Mouse (Mus musculus): Measurements from ENCODE around the gene Spice1. TPM values are rescaled to one million over a fixed set of nuclear protein-coding genes. Genes with fewer than 3 reads are reported as not detected.

The Spice1 gene
- polyA plus RNA-seq, 1 experiment = 14.9 TPM

DNA sequence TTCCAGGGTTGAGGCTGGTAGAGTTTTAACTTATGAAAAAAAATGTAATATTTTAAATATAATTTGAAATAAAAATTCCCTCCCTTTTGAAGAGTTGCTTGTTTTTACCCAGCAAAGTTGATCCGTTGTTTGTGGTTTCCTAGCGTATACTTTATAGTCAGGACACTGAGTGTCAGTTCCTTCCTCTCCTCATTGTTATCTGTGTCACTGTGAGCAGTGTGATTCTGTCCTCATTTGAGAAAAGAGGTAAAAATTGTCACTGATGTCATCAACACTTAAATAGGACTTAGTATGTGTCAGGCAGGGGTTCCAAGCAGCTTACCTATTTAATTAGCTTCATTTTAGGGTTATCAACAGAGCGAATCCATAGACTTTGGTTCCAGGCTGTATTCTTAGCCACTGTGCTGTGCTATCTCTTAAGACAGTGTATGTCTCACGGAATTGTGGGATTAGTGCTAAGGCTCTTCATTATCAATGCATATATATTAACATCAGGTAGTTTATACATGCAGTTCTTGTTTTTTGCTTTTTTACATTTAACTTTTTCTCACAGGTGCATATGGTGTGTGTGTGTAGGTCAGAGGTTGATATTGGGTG lies 3.0 kb downstream of the Spice1 start:
- H3K4me3 ChIP-seq (replicated peaks; ENCODE audit: insufficient read depth, low read depth, low read length) = no peak overlapping the region
- H3K27me3 ChIP-seq (ENCODE audit: control insufficient read depth, insufficient read depth, low read length) = no peaks in the 10 kb centered on the region
- TF ChIP-seq CTCF (IDR thresholded peaks at IDR 0.05; ENCODE audit: borderline replicate concordance, insufficient read depth, low read depth, low read length) (no peak), POLR2A (IDR thresholded peaks at IDR 0.05; ENCODE audit: borderline replicate concordance, insufficient read depth, low read length) (no peak)
- no peak for DNase-seq
- H3K4me1 ChIP-seq (ENCODE audit: control insufficient read depth, insufficient read depth, low read length) = no peaks in the 10 kb centered on the region; the same call in 1 of the 2 replicates
- 92% methylated on average over 4 of the region's 4 CpGs for WGBS
- H3K27ac ChIP-seq (ENCODE audit: insufficient read depth, low read length) = no peak overlapping the region

DNA sequence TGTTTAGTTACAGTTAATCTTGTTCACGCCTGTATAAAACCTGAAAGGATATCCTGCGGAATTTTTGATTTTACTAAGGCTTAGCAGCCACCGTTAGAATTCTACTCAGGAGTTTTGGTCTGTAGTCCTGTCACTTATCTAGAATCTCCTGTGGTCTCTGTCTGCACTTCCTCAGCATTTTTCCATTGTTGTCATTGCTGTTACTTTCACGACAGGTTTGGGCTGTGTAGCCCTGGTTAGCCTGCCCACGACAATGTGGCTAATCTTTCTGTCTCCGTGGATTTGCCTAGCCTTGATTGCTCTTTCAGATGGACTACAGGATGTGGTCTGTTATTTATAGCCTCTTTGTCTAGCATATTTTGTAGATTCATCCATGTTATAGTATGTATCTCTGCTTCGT lies 9.4 kb downstream of the Spice1 start:
- TF ChIP-seq CTCF (IDR thresholded peaks at IDR 0.05; ENCODE audit: borderline replicate concordance, insufficient read depth, low read depth, low read length) (no peak), POLR2A (IDR thresholded peaks at IDR 0.05; ENCODE audit: borderline replicate concordance, insufficient read depth, low read length) (no peak)
- DNase-seq = no peak
- no peaks in the 10 kb centered on the region for H3K4me1 ChIP-seq (ENCODE audit: control insufficient read depth, insufficient read depth, low read length)
- 90% methylated on average over 7 of the region's 7 CpGs for WGBS
- H3K4me3 ChIP-seq (replicated peaks; ENCODE audit: insufficient read depth, low read depth, low read length) = no peak overlapping the region
- no peak overlapping the region for H3K27ac ChIP-seq (ENCODE audit: insufficient read depth, low read length)
- H3K27me3 ChIP-seq (ENCODE audit: control insufficient read depth, insufficient read depth, low read length) = no peaks in the 10 kb centered on the region

DNA sequence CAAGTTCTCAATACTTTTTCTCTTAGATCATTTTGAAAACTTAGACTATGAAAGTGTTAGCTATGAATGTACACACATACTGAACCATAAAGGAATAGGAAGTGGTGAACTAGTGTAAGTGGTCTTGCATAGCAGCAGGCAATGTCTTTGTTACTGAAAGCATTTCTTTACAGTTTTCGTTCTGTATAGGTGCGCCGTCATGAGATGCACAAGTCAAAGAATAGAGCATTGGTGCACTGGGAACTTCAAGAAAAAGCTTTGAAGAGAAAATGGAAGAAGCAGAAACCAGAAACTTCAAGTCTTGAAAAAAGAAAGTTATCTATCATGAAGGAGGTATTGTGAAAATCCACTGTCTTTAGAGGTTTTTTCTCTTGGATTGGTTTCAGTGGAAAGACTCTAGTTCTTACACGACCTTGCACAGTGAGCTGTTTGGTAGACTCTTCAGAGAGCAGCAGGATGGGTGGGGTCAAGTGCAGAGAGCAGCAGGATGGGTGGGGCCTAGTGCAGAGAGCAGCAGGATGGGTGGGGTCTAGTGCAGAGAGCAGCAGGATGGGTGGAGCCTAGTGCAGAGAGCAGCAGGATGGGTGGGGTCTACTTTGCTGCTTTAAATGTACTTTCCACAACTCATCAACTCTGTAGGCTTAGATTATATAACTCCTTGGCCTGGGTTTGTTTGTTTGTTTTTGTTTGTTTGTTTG lies 10.8 kb downstream of the Spice1 start:
- H3K27ac ChIP-seq (ENCODE audit: insufficient read depth, low read length) = no peak overlapping the region
- WGBS = 74% methylated on average over 4 of the region's 4 CpGs
- no peaks in the 10 kb centered on the region for H3K4me1 ChIP-seq (ENCODE audit: control insufficient read depth, insufficient read depth, low read length)
- no peak overlapping the region for H3K4me3 ChIP-seq (replicated peaks; ENCODE audit: insufficient read depth, low read depth, low read length)
- DNase-seq = no peak
- no peaks in the 10 kb centered on the region for H3K27me3 ChIP-seq (ENCODE audit: control insufficient read depth, insufficient read depth, low read length)
- TF ChIP-seq POLR2A (IDR thresholded peaks at IDR 0.05; ENCODE audit: borderline replicate concordance, insufficient read depth, low read length) = no peak
- no peak for TF ChIP-seq CTCF (IDR thresholded peaks at IDR 0.05; ENCODE audit: borderline replicate concordance, insufficient read depth, low read depth, low read length)

DNA sequence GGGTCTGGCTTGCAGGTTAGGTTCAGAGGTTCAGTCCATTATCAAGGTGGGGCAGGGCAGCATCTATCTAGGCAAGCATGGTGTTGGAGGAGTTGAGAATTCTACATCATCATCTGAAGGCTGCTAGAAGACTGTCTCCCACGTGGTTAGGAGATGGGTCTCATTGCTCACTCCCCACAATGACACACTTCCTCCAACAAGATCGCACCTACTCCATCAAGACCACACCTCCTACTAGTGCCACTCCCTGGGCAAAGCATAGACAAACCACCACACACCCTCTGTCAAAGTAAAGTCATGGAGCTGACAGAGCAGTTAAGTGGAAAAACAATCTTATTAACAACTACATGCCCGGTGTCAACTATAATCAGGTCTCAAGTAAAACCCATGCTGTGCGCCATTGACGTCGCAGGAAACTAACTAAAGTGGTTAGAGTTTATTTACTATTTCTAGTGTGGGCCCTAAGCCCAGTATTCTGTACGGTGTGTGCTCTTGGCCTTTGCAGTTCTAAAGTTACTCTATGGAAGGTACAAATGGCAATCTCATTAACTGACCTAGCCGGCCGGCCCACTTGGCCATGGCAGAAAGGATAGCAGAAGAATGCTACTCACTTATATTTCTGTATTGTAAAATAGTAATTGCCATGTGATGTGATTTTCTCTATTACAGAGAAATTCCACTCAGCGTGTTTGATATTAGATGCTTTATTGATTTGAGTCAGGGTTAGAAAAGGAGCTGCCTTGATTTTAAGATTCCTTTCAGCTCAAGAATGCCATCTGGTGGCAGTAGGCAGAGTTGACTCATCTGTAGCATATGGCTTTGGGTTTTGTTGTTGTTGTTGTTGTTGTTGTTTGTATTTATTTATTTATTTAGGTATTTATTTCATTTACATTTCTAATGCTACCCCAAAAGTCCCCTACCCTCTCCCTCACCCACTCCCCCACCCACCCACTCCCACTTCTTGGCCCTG lies 15.3 kb downstream of the Spice1 start:
- Histone ChIP-seq H3K27me3 (ENCODE audit: control insufficient read depth, insufficient read depth, low read length) (no peaks in the 10 kb centered on the region), H3K27ac (ENCODE audit: insufficient read depth, low read length) (no peak overlapping the region), H3K4me3 (replicated peaks; ENCODE audit: insufficient read depth, low read depth, low read length) (no peak overlapping the region), H3K4me1 (ENCODE audit: control insufficient read depth, insufficient read depth, low read length) (no peaks in the 10 kb centered on the region)
- TF ChIP-seq POLR2A (IDR thresholded peaks at IDR 0.05; ENCODE audit: borderline replicate concordance, insufficient read depth, low read length) = no peak
- peak; percentile 50; the same call in 1 of the 2 replicates for TF ChIP-seq CTCF (IDR thresholded peaks at IDR 0.05; ENCODE audit: borderline replicate concordance, insufficient read depth, low read depth, low read length)
- 77% methylated on average over 10 of the region's 10 CpGs for WGBS
- peak; percentile 46 to 51 for DNase-seq

DNA sequence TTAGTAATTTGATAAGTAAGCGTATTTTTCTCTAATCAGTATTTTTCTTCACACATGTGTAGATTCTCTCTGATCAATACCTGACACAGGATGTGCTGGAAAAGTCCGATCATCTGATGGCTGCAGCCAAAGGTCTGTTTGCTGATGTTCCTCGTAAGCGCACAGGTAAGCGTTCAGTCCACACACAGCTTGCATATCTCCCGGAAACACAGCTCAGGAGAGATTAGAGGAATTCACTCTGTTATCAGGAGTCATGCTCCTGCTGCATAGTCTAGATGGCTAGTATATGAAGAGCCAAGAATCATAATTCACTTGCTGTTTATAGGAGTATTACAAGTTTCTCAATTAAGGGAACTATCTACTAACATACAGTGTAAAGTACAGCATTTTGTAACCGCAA lies 18.6 kb downstream of the Spice1 start:
- H3K4me3 ChIP-seq (replicated peaks; ENCODE audit: insufficient read depth, low read depth, low read length) = no peak overlapping the region
- no peak for DNase-seq
- no peaks in the 10 kb centered on the region for H3K27me3 ChIP-seq (ENCODE audit: control insufficient read depth, insufficient read depth, low read length)
- H3K27ac ChIP-seq (ENCODE audit: insufficient read depth, low read length) = no peak overlapping the region
- TF ChIP-seq CTCF (IDR thresholded peaks at IDR 0.05; ENCODE audit: borderline replicate concordance, insufficient read depth, low read depth, low read length) (no peak), POLR2A (IDR thresholded peaks at IDR 0.05; ENCODE audit: borderline replicate concordance, insufficient read depth, low read length) (no peak)
- 97% methylated on average over 7 of the region's 7 CpGs for WGBS
- H3K4me1 ChIP-seq (ENCODE audit: control insufficient read depth, insufficient read depth, low read length) = no peaks in the 10 kb centered on the region

- Histone ChIP-seq H3K4me1 (ENCODE audit: control insufficient read depth, insufficient read depth, low read length) (no peaks in the 10 kb centered on the region), H3K4me3 (replicated peaks; ENCODE audit: insufficient read depth, low read depth, low read length) (no peak overlapping the region), H3K27me3 (ENCODE audit: control insufficient read depth, insufficient read depth, low read length) (no peaks in the 10 kb centered on the region), H3K27ac (ENCODE audit: insufficient read depth, low read length) (no peak overlapping the region)
- no peak for TF ChIP-seq POLR2A (IDR thresholded peaks at IDR 0.05; ENCODE audit: borderline replicate concordance, insufficient read depth, low read length)
- DNase-seq = no peak
- WGBS = 95% methylated on average over 4 of the region's 4 CpGs
These were observed 28.5 kb downstream of the Spice1 start for GRCm38 (mm10) chr16:44375459-44375858.

DNA sequence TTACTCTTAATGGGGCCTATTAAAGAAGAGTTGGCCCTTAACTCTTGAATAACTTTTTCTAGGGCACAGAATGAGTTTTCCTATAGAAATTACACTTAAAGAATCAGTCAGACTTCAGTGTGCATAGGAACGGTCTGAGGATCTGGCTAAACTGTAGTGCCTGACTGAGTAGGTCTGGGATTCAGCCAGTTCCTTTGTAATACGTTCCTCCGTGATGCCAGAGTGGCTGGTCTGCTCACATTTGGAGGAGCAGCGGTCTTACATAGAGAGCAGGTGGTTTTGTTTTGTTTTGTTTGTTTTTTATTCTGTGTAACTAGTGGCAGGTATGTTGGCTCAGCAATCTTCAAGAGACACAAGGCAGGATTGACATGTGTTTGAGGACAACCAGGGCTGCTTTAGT lies 33.1 kb downstream of the Spice1 start:
- no peak for TF ChIP-seq CTCF (IDR thresholded peaks at IDR 0.05; ENCODE audit: borderline replicate concordance, insufficient read depth, low read depth, low read length)
- TF ChIP-seq POLR2A (IDR thresholded peaks at IDR 0.05; ENCODE audit: borderline replicate concordance, insufficient read depth, low read length) = no peak
- Histone ChIP-seq H3K27me3 (ENCODE audit: control insufficient read depth, insufficient read depth, low read length) (no peaks in the 10 kb centered on the region), H3K4me3 (replicated peaks; ENCODE audit: insufficient read depth, low read depth, low read length) (no peak overlapping the region), H3K27ac (ENCODE audit: insufficient read depth, low read length) (no peak overlapping the region), H3K4me1 (ENCODE audit: control insufficient read depth, insufficient read depth, low read length) (no peaks in the 10 kb centered on the region)
- no peak for DNase-seq
- WGBS = 68% methylated on average over 4 of the region's 4 CpGs

Data from cerebellum, adult 2 months (tissue).